Mouse (Mus musculus) lung, postnatal 0 days (tissue): ENCODE measurements at regions not wholly inside any gene's neighbourhood (a gene's known extent, or its start where the extent isn't known, plus 50 kb on each side); places are given as distances from the start of the nearest gene placed in this dataset.

ENCODE experiments used
- CTCF ChIP-seq: IDR thresholded peaks from 2 replicates; pipeline ENCODE4 v1.5.1; 2016; ENCODE audit warnings: antibody characterized with exemption, mild to moderate bottlenecking
- EP300 ChIP-seq: IDR thresholded peaks from 2 replicates; pipeline ENCODE4 v1.6.1; 2016; ENCODE audit warnings: antibody characterized with exemption, mild to moderate bottlenecking, control low read depth

GRCm38 (mm10) chr9:5474271-5474670 is 129.0 kb downstream of the Casp12 start:
- TF ChIP-seq CTCF (no peak), EP300 (no peak)
